Mouse (Mus musculus) cortical plate, adult 2 months (tissue): ENCODE data around the gene Mast4. TPM values are rescaled to one million over a fixed set of nuclear protein-coding genes. Genes with fewer than 3 reads are reported as not detected.

Experiments
- H3K27ac ChIP-seq: fragments of 200-500 bp; 2 replicates; pipeline ENCODE4 v1.5.1; 2012; ENCODE audit warnings: low read length, control low read depth, inconsistent platforms; ENCODE audit not compliant: insufficient read depth
- H3K4me1 ChIP-seq: fragments of 200-500 bp; 2 replicates; pipeline ENCODE4 v1.6.1; 2011; ENCODE audit warnings: low read length; ENCODE audit not compliant: control insufficient read depth, insufficient read depth
- H3K4me3 ChIP-seq: fragments of 200-500 bp; 2 replicates; pipeline ENCODE4 v1.5.1; 2011; ENCODE audit warnings: mild to moderate bottlenecking, low read length, control low read depth; ENCODE audit not compliant: insufficient read depth
- CTCF ChIP-seq: fragments of 200-500 bp; IDR thresholded peaks from 2 replicates; pipeline ENCODE4 v1.5.1; 2011; ENCODE audit warnings: mild to moderate bottlenecking, control low read depth, low read length; ENCODE audit not compliant: insufficient read depth; ENCODE audit errors: extremely low read depth
- POLR2A ChIP-seq: fragments of 200-500 bp; IDR thresholded peaks from 2 replicates; pipeline ENCODE4 v1.6.1; 2011; ENCODE audit warnings: mild to moderate bottlenecking, low read length, control low read depth; ENCODE audit not compliant: insufficient read depth; ENCODE audit errors: extremely low read depth
- polyA plus RNA-seq: library from polyadenylated mRNA; depleted of rRNA; stranded (reverse); fragments of >200 nt; gene quantifications from 2 replicates; pipeline ENCODE4 v1.2.3, GENCODE M21; 2012

The Mast4 gene
- polyA plus RNA-seq, 1 experiment, result 19.6 TPM

- TF ChIP-seq POLR2A, result no peak
- no peak for TF ChIP-seq CTCF
- no peak overlapping the region for H3K27ac ChIP-seq
- no peak overlapping the region for H3K4me3 ChIP-seq
- no peaks in the 10 kb centered on the region; the same call in 1 of the 2 replicates for H3K4me1 ChIP-seq
These were observed 87.2 kb downstream of the Mast4 start for GRCm38 (mm10) chr13:103246973-103247718.

- TF ChIP-seq CTCF (no peak), POLR2A (no peak)
- Histone ChIP-seq H3K4me1 (no peaks in the 10 kb centered on the region; the same call in 1 of the 2 replicates), H3K4me3 (no peak overlapping the region), H3K27ac (no peak overlapping the region)
These were observed 88.9 kb downstream of the Mast4 start for GRCm38 (mm10) chr13:103245431-103245830.

- Histone ChIP-seq H3K4me3 (no peak overlapping the region), H3K27ac (no peak overlapping the region), H3K4me1 (no peaks in the 10 kb centered on the region; the same call in 1 of the 2 replicates)
- TF ChIP-seq POLR2A (no peak), CTCF (no peak)
These were observed 90.2 kb downstream of the Mast4 start for GRCm38 (mm10) chr13:103244053-103244452.

GRCm38 (mm10) chr13:103241092-103241491 is 93.2 kb downstream of the Mast4 start:
- Histone ChIP-seq H3K27ac (no peak overlapping the region), H3K4me1 (no peaks in the 10 kb centered on the region), H3K4me3 (no peak overlapping the region)
- no peak for TF ChIP-seq POLR2A

- H3K27ac ChIP-seq, result no peak overlapping the region
- TF ChIP-seq POLR2A (no peak), CTCF (no peak)
- H3K4me1 ChIP-seq, result no peaks in the 10 kb centered on the region
- no peak overlapping the region for H3K4me3 ChIP-seq
These were observed 94.6 kb downstream of the Mast4 start for GRCm38 (mm10) chr13:103239654-103240053.

- H3K4me3 ChIP-seq, result no peak overlapping the region
- no peaks in the 10 kb centered on the region for H3K4me1 ChIP-seq
- TF ChIP-seq POLR2A (no peak), CTCF (no peak)
- no peak overlapping the region for H3K27ac ChIP-seq
These were observed 96.1 kb downstream of the Mast4 start for GRCm38 (mm10) chr13:103238034-103238705.

GRCm38 (mm10) chr13:103232171-103232570 is 102.1 kb downstream of the Mast4 start:
- TF ChIP-seq POLR2A (no peak), CTCF (no peak)
- no peak overlapping the region for H3K27ac ChIP-seq
- H3K4me3 ChIP-seq, result no peak overlapping the region
- H3K4me1 ChIP-seq, result no peaks in the 10 kb centered on the region

- H3K4me3 ChIP-seq, result no peak overlapping the region
- no peaks in the 10 kb centered on the region; the same call in 1 of the 2 replicates for H3K4me1 ChIP-seq
- H3K27ac ChIP-seq, result no peak overlapping the region
- TF ChIP-seq CTCF (no peak), POLR2A (no peak)
These were observed 105.2 kb downstream of the Mast4 start for GRCm38 (mm10) chr13:103229069-103229468.

- TF ChIP-seq CTCF (no peak), POLR2A (no peak)
- H3K4me3 ChIP-seq, result no peak overlapping the region
- no peak overlapping the region for H3K27ac ChIP-seq
- H3K4me1 ChIP-seq, result no peaks in the 10 kb centered on the region; the same call in 1 of the 2 replicates
These were observed 108.1 kb downstream of the Mast4 start for GRCm38 (mm10) chr13:103225895-103226815.
